Mouse (Mus musculus): ENCODE data around the gene Slc16a12. TPM values are rescaled to one million over a fixed set of nuclear protein-coding genes. Genes with fewer than 3 reads are reported as not detected.

The Slc16a12 gene
- polyA plus RNA-seq (2015; fragmentation: Nextera tagmentation; extraction: Ambion mirVana) = 1.5 and 2.4 TPM in 2 replicates

GRCm38 (mm10) chr19:34746688-34747504, at the start of gene Slc16a12:
Gene Slc16a12 (minus strand): TSS chr19:34747289.
- peak within 1 kb of the TSS; percentile 99 for H3K4me2 ChIP-seq
- peak within 1 kb of the TSS; percentile 55 for H3K9ac ChIP-seq (replicated peaks)
- H3K36me3 ChIP-seq = no peaks in the 10 kb centered on the region
- H3K4me3 ChIP-seq (replicated peaks) = peak within 1 kb of the TSS; percentile 60
- H3K9me3 ChIP-seq (replicated peaks) = no peaks in the 10 kb centered on the region
- WGBS = under 1% methylated on average over 60 of the region's 61 CpGs
- no peak within 1 kb of the TSS for H3K27ac ChIP-seq (replicated peaks)
- peaks cover 12% of the 10 kb centered on the region; the same call in 1 of the 2 replicates for H3K27me3 ChIP-seq (replicated peaks)
- peaks cover 12% of the 10 kb centered on the region for H3K4me1 ChIP-seq
- ATAC-seq (ENCODE audit: low FRiP score) = peak; percentile 77

- no peaks in the 10 kb centered on the region for H3K4me1 ChIP-seq
- no peaks in the 10 kb centered on the region for H3K27me3 ChIP-seq (replicated peaks)
- H3K9ac ChIP-seq (replicated peaks) = no peak overlapping the region
- no peak overlapping the region for H3K4me2 ChIP-seq
- no peak overlapping the region for H3K4me3 ChIP-seq (replicated peaks)
- H3K27ac ChIP-seq (replicated peaks) = no peak overlapping the region
- no peak for ATAC-seq (ENCODE audit: low FRiP score)
- H3K9me3 ChIP-seq (replicated peaks) = no peaks in the 10 kb centered on the region
- H3K36me3 ChIP-seq = no peaks in the 10 kb centered on the region
- WGBS = 88% methylated on average over 4 of the region's 4 CpGs
Measured at GRCm38 (mm10) chr19:34796396-34796795, 49.3 kb upstream of the Slc16a12 start.

GRCm38 (mm10) chr19:34782491-34782890, 35.4 kb upstream of the Slc16a12 start:
- ATAC-seq (ENCODE audit: low FRiP score) = no peak
- no peaks in the 10 kb centered on the region for H3K27me3 ChIP-seq (replicated peaks)
- H3K4me1 ChIP-seq = no peaks in the 10 kb centered on the region
- no peaks in the 10 kb centered on the region for H3K36me3 ChIP-seq
- no peak overlapping the region for H3K4me3 ChIP-seq (replicated peaks)
- no peak overlapping the region for H3K9ac ChIP-seq (replicated peaks)
- WGBS = 96% methylated on average over 2 of the region's 2 CpGs
- H3K4me2 ChIP-seq = no peak overlapping the region
- no peaks in the 10 kb centered on the region for H3K9me3 ChIP-seq (replicated peaks)
- no peak overlapping the region for H3K27ac ChIP-seq (replicated peaks)

GRCm38 (mm10) chr19:34778993-34779392, 31.9 kb upstream of the Slc16a12 start:
- no peak overlapping the region for H3K9ac ChIP-seq (replicated peaks)
- no peaks in the 10 kb centered on the region for H3K9me3 ChIP-seq (replicated peaks)
- no peak for ATAC-seq (ENCODE audit: low FRiP score)
- H3K4me2 ChIP-seq = no peak overlapping the region
- no peaks in the 10 kb centered on the region for H3K36me3 ChIP-seq
- 85% methylated on average over 1 of the region's 1 CpGs for WGBS
- H3K4me1 ChIP-seq = no peaks in the 10 kb centered on the region
- no peak overlapping the region for H3K27ac ChIP-seq (replicated peaks)
- H3K27me3 ChIP-seq (replicated peaks) = no peaks in the 10 kb centered on the region
- no peak overlapping the region for H3K4me3 ChIP-seq (replicated peaks)

- H3K9me3 ChIP-seq (replicated peaks) = no peaks in the 10 kb centered on the region
- no peaks in the 10 kb centered on the region for H3K27me3 ChIP-seq (replicated peaks)
- no peak overlapping the region for H3K9ac ChIP-seq (replicated peaks)
- no peaks in the 10 kb centered on the region for H3K36me3 ChIP-seq
- H3K27ac ChIP-seq (replicated peaks) = no peak overlapping the region
- no peak overlapping the region for H3K4me2 ChIP-seq
- H3K4me1 ChIP-seq = no peaks in the 10 kb centered on the region
- ATAC-seq (ENCODE audit: low FRiP score) = no peak
- H3K4me3 ChIP-seq (replicated peaks) = no peak overlapping the region
Measured at GRCm38 (mm10) chr19:34778098-34778497, 31.0 kb upstream of the Slc16a12 start.

GRCm38 (mm10) chr19:34772775-34773174, 25.7 kb upstream of the Slc16a12 start:
- Histone ChIP-seq H3K27me3 (replicated peaks) (no peaks in the 10 kb centered on the region), H3K4me1 (no peaks in the 10 kb centered on the region), H3K9ac (replicated peaks) (no peak overlapping the region), H3K36me3 (no peaks in the 10 kb centered on the region), H3K9me3 (replicated peaks) (no peaks in the 10 kb centered on the region), H3K4me3 (replicated peaks) (no peak overlapping the region), H3K27ac (replicated peaks) (no peak overlapping the region), H3K4me2 (no peak overlapping the region)
- ATAC-seq (ENCODE audit: low FRiP score) = no peak; the same call in 1 of the 2 replicates
- WGBS = 28% methylated on average over 6 of the region's 6 CpGs

GRCm38 (mm10) chr19:34770764-34771163, 23.7 kb upstream of the Slc16a12 start:
- Histone ChIP-seq H3K9ac (replicated peaks) (no peak overlapping the region), H3K27ac (replicated peaks) (no peak overlapping the region), H3K4me1 (no peaks in the 10 kb centered on the region), H3K36me3 (no peaks in the 10 kb centered on the region), H3K4me3 (replicated peaks) (no peak overlapping the region), H3K9me3 (replicated peaks) (no peaks in the 10 kb centered on the region), H3K4me2 (no peak overlapping the region), H3K27me3 (replicated peaks) (no peaks in the 10 kb centered on the region)
- 88% methylated on average over 6 of the region's 6 CpGs for WGBS
- no peak for ATAC-seq (ENCODE audit: low FRiP score)

GRCm38 (mm10) chr19:34758754-34759153, 11.7 kb upstream of the Slc16a12 start:
- Histone ChIP-seq H3K27me3 (replicated peaks) (no peaks in the 10 kb centered on the region), H3K4me3 (replicated peaks) (no peak overlapping the region), H3K9me3 (replicated peaks) (no peaks in the 10 kb centered on the region), H3K4me2 (no peak overlapping the region), H3K9ac (replicated peaks) (no peak overlapping the region), H3K36me3 (no peaks in the 10 kb centered on the region), H3K27ac (replicated peaks) (no peak overlapping the region), H3K4me1 (no peaks in the 10 kb centered on the region)
- 97% methylated on average over 1 of the region's 1 CpGs for WGBS
- ATAC-seq (ENCODE audit: low FRiP score) = no peak

- no peak overlapping the region for H3K4me2 ChIP-seq
- no peaks in the 10 kb centered on the region for H3K36me3 ChIP-seq
- WGBS = 86% methylated on average over 7 of the region's 7 CpGs
- no peak overlapping the region for H3K4me3 ChIP-seq (replicated peaks)
- no peak for ATAC-seq (ENCODE audit: low FRiP score)
- H3K27me3 ChIP-seq (replicated peaks) = no peaks in the 10 kb centered on the region
- no peaks in the 10 kb centered on the region for H3K9me3 ChIP-seq (replicated peaks)
- no peak overlapping the region for H3K27ac ChIP-seq (replicated peaks)
- H3K4me1 ChIP-seq = no peaks in the 10 kb centered on the region
- H3K9ac ChIP-seq (replicated peaks) = no peak overlapping the region
Measured at GRCm38 (mm10) chr19:34756561-34757240, 9.6 kb upstream of the Slc16a12 start.

GRCm38 (mm10) chr19:34755680-34756079, 8.6 kb upstream of the Slc16a12 start:
- Histone ChIP-seq H3K27me3 (replicated peaks) (no peaks in the 10 kb centered on the region), H3K36me3 (no peaks in the 10 kb centered on the region), H3K4me1 (no peaks in the 10 kb centered on the region), H3K9me3 (replicated peaks) (no peaks in the 10 kb centered on the region), H3K9ac (replicated peaks) (no peak overlapping the region), H3K27ac (replicated peaks) (no peak overlapping the region), H3K4me2 (no peak overlapping the region), H3K4me3 (replicated peaks) (no peak overlapping the region)
- ATAC-seq (ENCODE audit: low FRiP score) = no peak
- 85% methylated on average over 1 of the region's 1 CpGs for WGBS

- H3K4me3 ChIP-seq (replicated peaks) = no peak overlapping the region
- no peak for ATAC-seq (ENCODE audit: low FRiP score)
- H3K9me3 ChIP-seq (replicated peaks) = no peaks in the 10 kb centered on the region
- H3K36me3 ChIP-seq = no peaks in the 10 kb centered on the region
- H3K9ac ChIP-seq (replicated peaks) = no peak overlapping the region
- no peaks in the 10 kb centered on the region for H3K4me1 ChIP-seq
- no peaks in the 10 kb centered on the region for H3K27me3 ChIP-seq (replicated peaks)
- H3K4me2 ChIP-seq = no peak overlapping the region
- 70% methylated on average over 5 of the region's 5 CpGs for WGBS
- H3K27ac ChIP-seq (replicated peaks) = no peak overlapping the region
Measured at GRCm38 (mm10) chr19:34753243-34753642, 6.2 kb upstream of the Slc16a12 start.

All from neural tube, embryonic 15.5 days (tissue).